Mouse (Mus musculus) cerebellum, postnatal 14 days (tissue): ENCODE data around the gene Ano2.

Experiments used
- DNase-seq, 2 experiments: peaks; one replicate each; pipeline ENCODE4 v3.0.0; 2021; ENCODE audit warnings: mixed read lengths in 2 of 2

Ano2 gene

GRCm38 (mm10) chr6:125922746-125923145, 232.5 kb downstream of the Ano2 start:
- DNase-seq, result peak; percentile 61 to 69

GRCm38 (mm10) chr6:125924979-125925378, 234.8 kb downstream of the Ano2 start:
- DNase-seq, result peak; percentile 41 to 47

DNA sequence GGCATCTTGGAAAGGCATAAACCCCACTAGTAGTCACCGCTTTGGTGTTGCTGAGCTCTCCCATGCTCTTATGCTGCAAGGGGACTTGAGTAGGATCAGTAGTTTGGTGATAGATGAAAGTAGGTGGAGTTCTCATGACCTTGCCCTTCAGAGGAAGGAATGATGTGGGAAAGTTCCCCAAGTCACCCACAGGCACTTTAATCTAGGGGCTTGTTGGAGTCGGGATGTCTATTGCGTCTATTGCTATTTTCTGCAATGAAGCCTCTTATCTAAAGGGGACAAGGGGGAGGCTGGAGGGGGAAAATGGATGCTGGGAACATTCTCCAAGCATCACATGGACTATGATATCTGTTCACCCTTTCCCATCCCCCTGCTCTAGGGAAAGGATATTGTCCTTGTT, 235.6 kb downstream of the Ano2 start:
- DNase-seq, result no peak

- DNase-seq, result no peak
These were observed 241.7 kb downstream of the Ano2 start for GRCm38 (mm10) chr6:125931926-125932325.

DNA sequence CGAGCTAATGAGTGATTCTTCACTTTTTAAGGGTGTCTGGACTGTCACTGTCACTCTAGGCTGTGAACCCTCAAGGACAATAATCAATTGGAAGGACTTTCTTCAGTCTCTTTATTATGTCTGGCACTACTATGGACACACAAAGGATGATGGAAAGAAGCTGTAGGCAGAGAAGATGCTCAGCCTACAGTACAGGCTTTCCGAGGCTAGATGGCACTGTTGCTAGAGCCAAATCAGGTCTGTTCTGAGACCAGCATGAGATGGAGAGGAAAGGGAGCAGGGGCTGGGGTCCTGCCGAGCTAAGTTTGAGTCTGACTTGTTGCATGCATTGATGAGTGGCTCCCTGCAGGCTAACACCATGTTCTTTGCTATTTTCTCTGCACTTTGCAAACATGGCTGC, 264.7 kb downstream of the Ano2 start:
- DNase-seq, result peak; percentile 59 to 68

- no peak for DNase-seq
These were observed 283.3 kb downstream of the Ano2 start for GRCm38 (mm10) chr6:125973551-125973950.

GRCm38 (mm10) chr6:125975788-125976465, 285.7 kb downstream of the Ano2 start:
- DNase-seq, result no peak

- no peak for DNase-seq
These were observed 289.4 kb downstream of the Ano2 start for GRCm38 (mm10) chr6:125979601-125980000.

- DNase-seq, result no peak
These were observed 293.8 kb downstream of the Ano2 start for GRCm38 (mm10) chr6:125984050-125984449.

- DNase-seq, result no peak
These were observed 302.5 kb downstream of the Ano2 start for GRCm38 (mm10) chr6:125992731-125993130.

GRCm38 (mm10) chr6:126001797-126002196, 311.6 kb downstream of the Ano2 start:
- DNase-seq, result no peak

GRCm38 (mm10) chr6:126003002-126003742, 313.0 kb downstream of the Ano2 start:
- no peak for DNase-seq

DNA sequence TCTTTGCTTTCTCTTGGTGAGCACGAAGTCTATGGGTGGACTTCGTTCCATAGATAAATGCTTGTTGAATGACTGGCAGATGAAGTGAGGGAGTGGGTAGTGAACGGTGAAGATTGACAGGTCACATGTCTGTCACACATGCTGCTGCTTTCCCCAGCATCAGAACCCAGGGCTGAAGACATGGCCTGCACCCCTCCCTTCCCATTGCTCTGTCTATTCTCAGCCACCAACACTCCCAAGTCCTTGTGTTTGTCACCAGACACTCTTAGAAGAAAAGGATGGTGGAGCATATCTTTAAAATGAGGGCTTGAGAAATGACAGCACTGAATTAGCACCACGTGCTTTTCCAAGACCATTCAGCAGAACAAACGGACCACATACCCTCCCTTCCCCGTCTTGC, 316.4 kb downstream of the Ano2 start:
- DNase-seq, result no peak

GRCm38 (mm10) chr6:126009083-126009482, 318.9 kb downstream of the Ano2 start:
- DNase-seq, result no peak

GRCm38 (mm10) chr6:126016991-126017390, 326.8 kb downstream of the Ano2 start:
- DNase-seq, result peak; percentile 14 to 33

DNA sequence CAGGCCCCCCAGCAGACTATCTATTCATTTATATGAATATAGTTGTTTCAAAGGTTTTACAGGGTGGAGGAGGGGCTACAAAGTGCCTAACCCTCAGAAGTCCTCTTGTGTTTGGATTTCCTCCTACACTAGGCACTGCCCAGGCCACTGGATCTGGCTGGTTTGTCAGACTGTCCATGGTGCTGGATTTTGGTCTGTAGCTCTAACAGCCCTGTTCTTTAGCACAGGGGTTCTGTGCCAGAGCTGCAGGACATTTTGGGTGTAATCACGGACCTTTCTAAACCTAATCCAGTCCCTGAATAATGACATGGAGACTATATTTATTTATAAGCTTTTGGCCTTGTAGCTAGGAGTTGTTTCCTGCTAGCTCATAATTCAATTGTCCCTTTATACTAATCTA, 328.2 kb downstream of the Ano2 start:
- no peak for DNase-seq

GRCm38 (mm10) chr6:126033693-126034402, 343.6 kb downstream of the Ano2 start:
- no peak for DNase-seq

DNA sequence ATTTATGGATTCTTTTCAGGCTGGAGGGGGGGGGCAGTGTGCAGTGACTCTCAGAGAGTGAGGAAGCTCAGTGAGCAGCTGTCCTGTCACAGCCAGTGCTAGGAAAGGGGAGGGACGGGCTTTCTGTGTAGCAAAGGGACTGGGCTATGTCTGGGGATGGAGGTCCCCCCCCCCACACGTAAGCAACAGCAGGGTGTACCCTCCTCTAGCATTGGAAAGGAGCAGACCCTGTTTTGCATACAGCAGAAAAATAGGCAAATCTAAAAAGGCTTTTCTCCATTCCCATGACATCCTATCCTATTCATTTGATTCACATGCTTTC, 344.1 kb downstream of the Ano2 start:
- no peak for DNase-seq

DNA sequence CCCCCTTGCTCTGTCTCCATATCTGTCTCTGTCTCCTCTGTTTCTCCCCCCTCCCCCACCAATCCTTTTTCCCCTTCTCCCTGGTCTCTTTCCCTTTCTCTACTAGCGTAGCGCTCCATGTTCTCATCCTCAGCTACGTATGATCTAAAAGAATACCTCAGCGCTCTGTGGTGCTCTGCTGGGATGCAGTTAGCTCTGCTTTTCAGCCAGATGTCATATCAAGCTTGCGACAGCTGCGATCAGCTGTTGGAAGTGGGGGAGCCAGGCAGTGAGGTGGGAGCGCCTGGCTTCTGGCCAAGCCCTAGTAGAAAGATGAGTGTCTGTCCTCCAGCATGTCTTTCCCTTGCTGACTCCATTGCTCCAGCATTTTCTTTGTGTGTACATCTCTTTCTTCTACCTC, 344.5 kb downstream of the Ano2 start:
- DNase-seq, result peak in 1 of 2 experiments; percentile 26

GRCm38 (mm10) chr6:126035621-126036020, 345.4 kb downstream of the Ano2 start:
- DNase-seq, result no peak

- peak; percentile 31 to 60 for DNase-seq
These were observed 355.7 kb downstream of the Ano2 start for GRCm38 (mm10) chr6:126045931-126046330.

- DNase-seq, result no peak
These were observed 358.0 kb downstream of the Ano2 start for GRCm38 (mm10) chr6:126048206-126048605.

DNA sequence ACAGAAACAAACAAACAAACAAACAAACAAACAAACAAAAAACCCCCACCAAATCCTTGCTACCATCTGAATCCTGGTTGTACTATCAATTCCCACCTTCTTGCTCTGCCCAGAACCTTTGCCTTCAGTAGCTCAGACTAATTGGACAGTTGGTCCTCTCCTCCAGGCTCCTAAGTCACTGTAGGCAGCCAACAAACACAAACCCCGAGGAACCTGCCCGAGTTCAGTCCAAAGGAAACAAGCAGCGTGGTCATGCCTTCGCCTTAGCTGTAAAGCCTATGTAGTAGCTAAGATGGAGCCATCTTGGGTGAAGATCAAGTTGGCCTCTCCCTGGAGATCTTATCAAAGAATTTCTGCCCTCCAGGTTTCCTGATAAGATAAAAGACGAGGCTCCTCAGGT, 362.9 kb downstream of the Ano2 start:
- peak; percentile 22 to 49 for DNase-seq

- DNase-seq, result no peak
These were observed 367.5 kb downstream of the Ano2 start for GRCm38 (mm10) chr6:126057706-126058105.
